In the genomic region with DNA sequence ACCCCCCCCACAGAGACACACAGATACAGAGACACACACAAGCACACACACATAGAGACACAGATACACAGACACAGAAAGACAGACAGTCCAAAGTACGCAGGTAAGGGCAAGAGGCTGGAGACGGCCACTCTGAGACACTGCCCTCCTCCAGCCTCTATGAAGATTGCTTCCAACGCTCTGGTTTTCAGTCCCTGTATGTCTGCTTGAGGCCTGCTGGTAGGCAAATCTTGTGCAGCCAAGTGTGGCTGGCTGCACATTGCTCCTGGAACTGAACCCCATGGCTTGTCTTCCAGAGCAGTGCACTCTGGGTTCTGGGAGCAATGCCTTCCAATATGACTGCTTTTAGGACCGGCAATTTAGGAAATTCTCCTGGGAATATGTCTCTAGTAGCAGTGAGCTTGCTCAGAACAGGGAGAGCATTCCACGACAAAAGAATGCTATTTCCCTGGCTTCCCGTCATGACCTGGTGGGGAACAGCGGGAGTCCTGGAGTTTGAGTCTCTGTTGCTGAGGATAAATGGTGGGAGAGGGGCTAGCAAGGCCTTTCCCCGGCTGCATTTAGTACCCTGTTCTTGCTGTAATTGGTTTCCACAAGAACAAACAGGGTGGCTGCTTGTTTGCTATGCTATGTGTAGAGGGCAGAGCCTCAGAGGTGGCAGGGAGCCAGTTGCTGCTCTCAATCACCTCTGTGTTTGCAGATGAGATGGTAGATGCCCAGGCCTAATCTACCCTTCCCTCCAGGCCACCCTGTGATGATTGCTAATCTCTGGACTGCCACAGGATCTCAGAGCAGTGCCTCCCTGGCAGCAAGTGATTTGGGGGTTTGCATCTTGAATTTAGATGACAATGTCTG, we compare ENCODE assay signal across 11 mouse cellular contexts. TPM values are rescaled to one million over a fixed set of nuclear protein-coding genes. Genes with fewer than 3 reads are reported as not detected.
A peak's percentile ranks its signal among the peaks of the same experiment; 100 is the strongest.
DNase-seq lines count a peak whose midpoint lies in the region; ATAC-seq lines count a peak whose summit lies in the region.
"Had no signal": no experiment of that assay in that cellular context is flagged by ENCODE, and none has a peak within 500 bp of the region (broad histone marks: within the 10 kb centered on the region; RNA-seq: fewer than 3 reads in every experiment).

No protein-coding gene starts in this region.

- WGBS in forebrain, embryonic 12.5 days = 44% methylated on average over 8 of the region's 8 CpGs
- 49% methylated on average over 8 of the region's 8 CpGs for WGBS in forebrain, embryonic 10.5 days

- H3K9ac ChIP-seq in forebrain, embryonic 12.5 days = no peak overlapping the region
- H3K9ac ChIP-seq: lung, embryonic 15.5 days had no signal

- peaks cover 4% of the 10 kb centered on the region; the same call in 1 of the 2 replicates for H3K9me3 ChIP-seq in forebrain, embryonic 12.5 days
- no peaks in the 10 kb centered on the region; the same call in 1 of the 2 replicates for H3K9me3 ChIP-seq in forebrain, embryonic 10.5 days
- H3K9me3 ChIP-seq: lung, embryonic 15.5 days had no signal

- no peak overlapping the region for H3K4me2 ChIP-seq in forebrain, embryonic 12.5 days
- H3K4me2 ChIP-seq: lung, embryonic 15.5 days had no signal

- DNase-seq in forebrain, embryonic 10.5 days (ENCODE audit: extremely low spot score, low spot score) = no peak
- peak; percentile 17 for DNase-seq in urinary bladder, postnatal 14 days (ENCODE audit: low spot score)
- DNase-seq in urinary bladder, postnatal 36 days (ENCODE audit: low spot score in 2 of 2) = no peak
- DNase-seq in layer of hippocampus, adult 9-11 months = peak; percentile 73
- DNase-seq in lung, adult 18-20 months = no peak
- no peak for DNase-seq in natural killer cell, adult 2 months (ENCODE audit: low spot score in 2 of 2)
- no peak for DNase-seq in gastrocnemius, adult 18-20 months (ENCODE audit: low spot score)

- ATAC-seq in forebrain, embryonic 12.5 days (ENCODE audit: low FRiP score) = no peak

- H3K27ac ChIP-seq in forebrain, embryonic 12.5 days = 0 out of 2 replicates have a peak overlapping the region, but pooled peaks have one; percentile 38
- H3K27ac ChIP-seq in forebrain, embryonic 10.5 days = no peak overlapping the region
- H3K27ac ChIP-seq: lung, embryonic 15.5 days had no signal

- no peaks in the 10 kb centered on the region for H3K36me3 ChIP-seq in forebrain, embryonic 12.5 days (replicated peaks)
- no peaks in the 10 kb centered on the region for H3K36me3 ChIP-seq in forebrain, embryonic 10.5 days (replicated peaks)
- H3K36me3 ChIP-seq: lung, embryonic 15.5 days had no signal

- H3K27me3 ChIP-seq in forebrain, embryonic 12.5 days = peaks cover 36% of the 10 kb centered on the region
- peaks cover 42% of the 10 kb centered on the region for H3K27me3 ChIP-seq in forebrain, embryonic 10.5 days (ENCODE audit: poor library complexity, severe bottlenecking)

- no peak overlapping the region for H3K4me3 ChIP-seq in forebrain, embryonic 12.5 days (replicated peaks)
- no peak overlapping the region for H3K4me3 ChIP-seq in forebrain, embryonic 10.5 days
- H3K4me3 ChIP-seq: lung, embryonic 15.5 days had no signal

- H3K4me1 ChIP-seq in forebrain, embryonic 12.5 days = peaks cover 24% of the 10 kb centered on the region
- H3K4me1 ChIP-seq in forebrain, embryonic 10.5 days = peaks cover 23% of the 10 kb centered on the region

RNA-seq across cellular contexts. Expression of gene Creg2, which starts 5.1 kb away (rescaled TPM):
- 0.22 and 0.38 TPM in 2 replicates for polyA plus RNA-seq in forebrain, embryonic 12.5 days (2016; fragmentation: Nextera tagmentation; extraction: Ambion mirVana)
- 0.05 TPM in 1 of 2 replicates, not detected in the other for polyA plus RNA-seq in forebrain, embryonic 10.5 days (2016; fragmentation: Nextera tagmentation; extraction: Ambion mirVana)
- total RNA-seq in gastrocnemius, adult 18-20 months (2021) = under 1 TPM in 1 of 2 experiments, not detected in 1; 0.02 TPM
- total RNA-seq: hematopoietic stem cell, adult 5-6 weeks had no signal
- polyA plus RNA-seq: erythroblast, embryonic 14.5 days had no signal

Comparison
In these comparisons a context has a peak if more than half of its experiments do, and no peak if none do; other contexts are left out.
1. DNase-seq: peak in urinary bladder, postnatal 14 days (single experiment) and layer of hippocampus, adult 9-11 months (single experiment); none in forebrain, embryonic 10.5 days (single experiment), urinary bladder, postnatal 36 days (0 of 2), lung, adult 18-20 months (0 of 2), natural killer cell, adult 2 months (0 of 2) and gastrocnemius, adult 18-20 months (single experiment).